Mouse (Mus musculus): ENCODE measurements around the gene Rps27rt.
"Not testable (repeated sequence)": the region's sequence is repeated elsewhere in the genome, so short reads cannot be mapped to it uniquely, and the experiment has no call there.

Gene Rps27rt

GRCm38 (mm10) chr9:114982689-114983360 is at the start of gene Rps27rt:
Rps27rt (minus strand) TSS chr9:114982739.
- no peak for DNase-seq

GRCm38 (mm10) chr9:115031046-115031445 is 48.5 kb upstream of the Rps27rt start:
- DNase-seq = not testable (repeated sequence)

- DNase-seq = no peak
These were observed 48.0 kb upstream of the Rps27rt start for GRCm38 (mm10) chr9:115030581-115030980.

GRCm38 (mm10) chr9:115029307-115029706 is 46.8 kb upstream of the Rps27rt start:
- DNase-seq = no peak

GRCm38 (mm10) chr9:115023708-115024383 is 41.3 kb upstream of the Rps27rt start:
- DNase-seq = peak; percentile 29

- DNase-seq = no peak
These were observed 40.6 kb upstream of the Rps27rt start for GRCm38 (mm10) chr9:115023137-115023536.

- no peak for DNase-seq
These were observed 38.9 kb upstream of the Rps27rt start for GRCm38 (mm10) chr9:115021419-115021818.

GRCm38 (mm10) chr9:115020141-115020540 is 37.6 kb upstream of the Rps27rt start:
- no peak for DNase-seq

GRCm38 (mm10) chr9:115012367-115012766 is 29.8 kb upstream of the Rps27rt start:
- DNase-seq = no peak

- DNase-seq = no peak
These were observed 25.7 kb upstream of the Rps27rt start for GRCm38 (mm10) chr9:115008194-115008593.

GRCm38 (mm10) chr9:115007776-115008175 is 25.2 kb upstream of the Rps27rt start:
- no peak for DNase-seq

GRCm38 (mm10) chr9:115005446-115005845 is 22.9 kb upstream of the Rps27rt start:
- DNase-seq = no peak

- DNase-seq = no peak
These were observed 17.2 kb upstream of the Rps27rt start for GRCm38 (mm10) chr9:114999771-115000146.

GRCm38 (mm10) chr9:114999010-114999770 is 16.7 kb upstream of the Rps27rt start:
- no peak for DNase-seq

GRCm38 (mm10) chr9:114996489-114996888 is 13.9 kb upstream of the Rps27rt start:
- no peak for DNase-seq

- no peak for DNase-seq
These were observed 13.2 kb upstream of the Rps27rt start for GRCm38 (mm10) chr9:114995716-114996115.

GRCm38 (mm10) chr9:114995250-114995649 is 12.7 kb upstream of the Rps27rt start:
- no peak for DNase-seq

GRCm38 (mm10) chr9:114992528-114992927 is 10.0 kb upstream of the Rps27rt start:
- no peak for DNase-seq

GRCm38 (mm10) chr9:114990421-114990820 is 7.9 kb upstream of the Rps27rt start:
- no peak for DNase-seq

GRCm38 (mm10) chr9:114988610-114989327 is 6.2 kb upstream of the Rps27rt start:
- no peak for DNase-seq

GRCm38 (mm10) chr9:114988029-114988428 is 5.5 kb upstream of the Rps27rt start:
- no peak for DNase-seq

- no peak for DNase-seq
These were observed 3.8 kb upstream of the Rps27rt start for GRCm38 (mm10) chr9:114986361-114986760.

- no peak for DNase-seq
These were observed 3.2 kb upstream of the Rps27rt start for GRCm38 (mm10) chr9:114985741-114986140.
